Mouse (Mus musculus): Measurements from ENCODE around the gene Ddx55.
"Not testable (repeated sequence)": the region's sequence is repeated elsewhere in the genome, so short reads cannot be mapped to it uniquely, and the experiment has no call there.

DNA sequence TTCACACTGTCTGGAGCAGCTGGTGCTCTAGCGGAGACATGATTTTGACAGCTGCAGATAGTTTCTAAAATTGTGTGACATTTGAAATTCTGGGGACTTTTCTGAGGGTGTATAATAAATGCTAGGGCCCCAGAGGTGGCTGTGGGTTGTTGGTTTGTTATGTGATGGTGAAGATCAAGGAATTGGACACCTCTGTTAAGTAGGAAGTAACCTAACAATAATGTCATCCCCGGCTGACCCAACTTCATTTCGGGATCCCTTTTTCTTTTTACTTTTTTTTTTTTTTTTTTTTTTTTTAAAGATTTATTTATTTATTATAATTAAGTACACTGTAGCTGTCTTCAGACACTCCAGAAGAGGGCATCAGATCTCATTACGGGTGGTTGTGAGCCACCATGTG lies 1.9 kb upstream of the Ddx55 start:
- TF ChIP-seq CTCF (IDR thresholded peaks at IDR 0.05; ENCODE audit: control insufficient read depth, insufficient read depth, low read length); POLR2A (IDR thresholded peaks at IDR 0.05; ENCODE audit: borderline replicate concordance, control insufficient read depth, low read depth, low read length): not testable (repeated sequence)
